Mouse (Mus musculus) spleen, adult 2 months (tissue): Measurements from ENCODE around the gene Tulp4. TPM values are rescaled to one million over a fixed set of nuclear protein-coding genes. Genes with fewer than 3 reads are reported as not detected.

Experiments
- DNase-seq, 2 experiments: peaks; one replicate each; pipeline versions ENCODE4 v3.0.0 to v3.0.0-alpha.2; 2012 to 2021; ENCODE audit warnings: low spot score in 2 of 2, low read depth in 1 of 2
- H3K27ac ChIP-seq: fragments of 200-500 bp; 2 replicates; pipeline ENCODE4 v1.5.1; 2012; ENCODE audit warnings: low read length, inconsistent platforms; ENCODE audit not compliant: insufficient read depth
- H3K27me3 ChIP-seq: fragments of 200-500 bp; 2 replicates; pipeline ENCODE4 v1.6.1; 2012; ENCODE audit warnings: mild to moderate bottlenecking, moderate library complexity, low read length, inconsistent platforms; ENCODE audit not compliant: control insufficient read depth, insufficient read depth
- H3K36me3 ChIP-seq: fragments of 200-500 bp; 2 replicates; pipeline ENCODE4 v1.6.1; 2012; ENCODE audit warnings: mild to moderate bottlenecking, low read length, inconsistent platforms; ENCODE audit not compliant: control insufficient read depth, insufficient read depth
- H3K4me1 ChIP-seq: fragments of 200-500 bp; 2 replicates; pipeline ENCODE4 v1.6.1; 2011; ENCODE audit warnings: inconsistent platforms; ENCODE audit not compliant: control insufficient read depth, insufficient read depth, insufficient read length
- H3K4me3 ChIP-seq: fragments of 200-500 bp; 2 replicates; pipeline ENCODE4 v1.5.1; 2011; ENCODE audit warnings: mild to moderate bottlenecking, inconsistent platforms; ENCODE audit not compliant: insufficient read depth, insufficient read length; ENCODE audit errors: extremely low read depth
- CTCF ChIP-seq: fragments of 200-500 bp; IDR thresholded peaks from 2 replicates; pipeline ENCODE4 v1.5.1; 2011; ENCODE audit warnings: mild to moderate bottlenecking, inconsistent platforms; ENCODE audit not compliant: insufficient read depth, insufficient read length, insufficient replicate concordance; ENCODE audit errors: extremely low read depth
- POLR2A ChIP-seq: fragments of 200-500 bp; IDR thresholded peaks from 2 replicates; pipeline ENCODE4 v1.6.1; 2011; ENCODE audit warnings: low read depth, low read length, inconsistent platforms
- WGBS: fragments of 180-500 bp; shearing (Covaris S2); methylation state at CpG from one replicate; pipeline ENCODE4 v1.1.7; 2018; 5-methylcytosine and 5-hydroxymethylcytosine counted together
- polyA plus RNA-seq: library from polyadenylated mRNA; depleted of rRNA; stranded (reverse); fragments of >200 nt; gene quantifications from 2 replicates; pipeline ENCODE4 v1.2.3, GENCODE M21; 2012

Gene Tulp4
- polyA plus RNA-seq, 1 experiment, result 23.4 TPM

GRCm38 (mm10) chr17:6140875-6141274, 34.6 kb downstream of the Tulp4 start:
- Histone ChIP-seq H3K27ac (no peak overlapping the region), H3K4me3 (no peak overlapping the region), H3K27me3 (no peaks in the 10 kb centered on the region), H3K36me3 (0 out of 2 replicates have a peak, but pooled peaks cover 1% of the 10 kb centered on the region), H3K4me1 (no peaks in the 10 kb centered on the region)
- no peak for TF ChIP-seq POLR2A
- 94% methylated on average over 3 of the region's 3 CpGs for WGBS
- no peak for DNase-seq

- 92% methylated on average over 2 of the region's 2 CpGs for WGBS
- no peak for TF ChIP-seq CTCF
- TF ChIP-seq POLR2A, result no peak
Measured at GRCm38 (mm10) chr17:6141344-6141743, 35.1 kb downstream of the Tulp4 start.

DNA sequence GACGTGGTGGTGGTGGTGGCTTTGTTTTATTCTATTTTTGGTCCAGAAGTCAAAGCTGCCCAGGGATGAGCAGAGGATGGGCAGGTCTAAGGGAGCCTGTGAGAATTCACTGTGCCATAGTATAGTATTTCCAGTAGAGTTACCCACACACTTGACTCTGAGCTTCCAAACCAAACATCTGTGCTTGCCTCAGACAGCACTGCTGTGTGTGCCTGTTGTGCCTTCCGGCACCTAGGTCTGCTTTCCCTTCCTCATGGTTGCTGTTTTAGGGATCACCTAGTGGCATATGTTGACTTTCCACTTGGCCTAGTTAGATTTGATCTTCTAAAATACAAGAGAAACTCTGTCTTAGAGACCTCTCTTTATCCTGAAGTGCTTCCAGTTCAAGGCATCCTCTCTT, 39.0 kb downstream of the Tulp4 start:
- Histone ChIP-seq H3K36me3 (no peaks in the 10 kb centered on the region), H3K27ac (no peak overlapping the region), H3K4me3 (no peak overlapping the region), H3K4me1 (no peaks in the 10 kb centered on the region), H3K27me3 (no peaks in the 10 kb centered on the region)
- DNase-seq, result no peak
- TF ChIP-seq CTCF (no peak), POLR2A (no peak)
- WGBS, result 83% methylated on average over 2 of the region's 2 CpGs

More at GRCm38 (mm10) chr17:6141344-6141743, 35.1 kb downstream of the Tulp4 start:
- H3K36me3 ChIP-seq, result 0 out of 2 replicates have a peak, but pooled peaks cover 1% of the 10 kb centered on the region
- no peak overlapping the region for H3K4me3 ChIP-seq
- no peak overlapping the region for H3K27ac ChIP-seq
- no peaks in the 10 kb centered on the region for H3K4me1 ChIP-seq
- H3K27me3 ChIP-seq, result no peaks in the 10 kb centered on the region
- no peak for DNase-seq

DNA sequence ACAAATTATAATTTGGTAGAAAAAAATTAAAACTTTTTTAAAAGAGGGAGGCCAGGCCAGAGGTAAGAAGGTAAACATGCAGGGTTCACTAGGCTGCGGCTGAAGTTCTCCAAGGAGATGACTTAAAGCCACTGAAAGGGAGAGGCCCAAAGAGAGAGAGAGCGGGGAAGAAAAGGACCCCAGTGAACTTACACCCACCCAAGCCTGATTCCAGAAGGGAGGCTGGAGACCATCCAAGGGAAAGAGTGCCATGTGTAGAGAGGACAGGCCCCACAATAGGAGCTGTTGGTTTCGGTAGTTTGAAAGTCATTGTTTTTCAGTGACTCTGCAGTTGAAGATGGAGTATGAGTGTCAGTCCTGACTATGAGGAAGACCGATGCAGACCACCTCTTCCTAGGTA, 46.7 kb downstream of the Tulp4 start:
- H3K4me1 ChIP-seq, result peaks cover 9% of the 10 kb centered on the region; the same call in 1 of the 2 replicates
- H3K4me3 ChIP-seq, result no peak overlapping the region
- no peaks in the 10 kb centered on the region for H3K36me3 ChIP-seq
- TF ChIP-seq POLR2A, result no peak
- no peak for DNase-seq
- no peak overlapping the region for H3K27ac ChIP-seq
- 92% methylated on average over 4 of the region's 4 CpGs for WGBS
- H3K27me3 ChIP-seq, result no peaks in the 10 kb centered on the region

GRCm38 (mm10) chr17:6153581-6153980, 47.3 kb downstream of the Tulp4 start:
- Histone ChIP-seq H3K27ac (no peak overlapping the region), H3K4me1 (peaks cover 9% of the 10 kb centered on the region; the same call in 1 of the 2 replicates), H3K4me3 (no peak overlapping the region), H3K36me3 (no peaks in the 10 kb centered on the region), H3K27me3 (no peaks in the 10 kb centered on the region)
- DNase-seq, result no peak
- TF ChIP-seq POLR2A, result no peak
- TF ChIP-seq CTCF, result no peak
- WGBS, result 28% methylated on average over 4 of the region's 4 CpGs

- Histone ChIP-seq H3K4me1 (peaks cover 9% of the 10 kb centered on the region; the same call in 1 of the 2 replicates), H3K4me3 (no peak overlapping the region), H3K36me3 (no peaks in the 10 kb centered on the region), H3K27me3 (no peaks in the 10 kb centered on the region), H3K27ac (no peak overlapping the region)
- peak in 1 of 2 experiments; percentile 11 for DNase-seq
- TF ChIP-seq CTCF (no peak), POLR2A (no peak)
- WGBS, result 17% methylated on average over 4 of the region's 4 CpGs
Measured at GRCm38 (mm10) chr17:6154366-6154765, 48.1 kb downstream of the Tulp4 start.

DNA sequence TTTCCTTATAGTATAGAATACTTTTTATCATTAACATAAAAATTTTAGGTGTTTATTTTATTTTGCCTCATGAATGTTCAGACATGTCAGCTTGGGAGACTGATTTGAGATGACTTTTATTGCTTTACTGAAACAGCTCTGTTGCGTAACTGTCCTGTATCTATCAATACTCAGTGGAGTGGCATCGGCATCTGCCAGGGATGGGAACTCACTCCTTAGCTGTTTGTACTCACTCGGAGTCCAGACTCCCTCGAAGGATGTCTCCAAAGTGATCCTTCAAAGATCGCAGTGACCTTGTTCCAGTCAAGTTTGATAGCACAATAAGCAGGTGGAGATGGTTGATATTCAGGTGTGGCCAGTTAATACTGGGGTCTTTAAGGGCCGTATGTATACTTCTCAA, 54.3 kb downstream of the Tulp4 start:
- Histone ChIP-seq H3K4me1 (no peaks in the 10 kb centered on the region), H3K27me3 (no peaks in the 10 kb centered on the region), H3K36me3 (no peaks in the 10 kb centered on the region), H3K27ac (no peak overlapping the region), H3K4me3 (no peak overlapping the region)
- TF ChIP-seq CTCF (no peak), POLR2A (no peak)
- DNase-seq, result no peak
- WGBS, result 91% methylated on average over 6 of the region's 6 CpGs
